Mouse (Mus musculus) erythroblast, embryonic 14.5 days (primary cell): Measurements from ENCODE around the gene Srgap1.

ENCODE experiments used
- GATA1 ChIP-seq: IDR thresholded peaks from 2 replicates; pipeline ENCODE4 v1.6.1; 2012; ENCODE audit warnings: low read length, inconsistent platforms, mixed read lengths
- TAL1 ChIP-seq: IDR thresholded peaks from 3 replicates; pipeline ENCODE4 v1.6.1; 2012; ENCODE audit warnings: low read length, inconsistent platforms, mixed read lengths

DNA sequence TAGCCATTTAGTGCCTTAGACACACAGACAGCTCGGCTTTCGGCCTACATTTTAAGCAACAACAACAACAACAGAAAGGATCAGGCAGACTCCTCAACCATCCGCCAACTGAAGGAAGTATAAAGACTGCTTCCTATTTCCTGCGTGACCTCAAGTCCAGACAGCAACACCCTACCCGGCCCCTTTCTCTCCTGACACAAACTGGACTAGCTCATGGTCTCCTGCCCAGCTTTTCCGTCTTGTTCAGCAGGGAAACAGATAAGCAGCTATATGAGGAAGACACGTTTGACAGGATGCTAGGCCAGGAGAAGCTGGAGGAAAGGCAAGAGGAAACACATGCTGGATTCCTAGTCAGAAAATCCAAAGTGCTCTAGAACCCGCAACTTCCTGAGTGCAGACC lies 75.5 kb downstream of the Srgap1 start:
- TF ChIP-seq TAL1 (no peak), GATA1 (no peak)
